Mouse (Mus musculus): ENCODE data around the gene Fut11.

GRCm38 (mm10) chr14:20696986-20697385 is 2.2 kb downstream of the Fut11 start:
- TF ChIP-seq CTCF (IDR thresholded peaks at IDR 0.05; ENCODE audit: low read depth) (peak; percentile 78), EP300 (optimal IDR thresholded peaks at IDR 0.05) (no peak)

All from stomach, postnatal 0 days (tissue).